Mouse (Mus musculus) intestine, embryonic 14.5 days (tissue): ENCODE results near the gene Npy2r. TPM values are rescaled to one million over a fixed set of nuclear protein-coding genes. Genes with fewer than 3 reads are reported as not detected.

Experiments
- ATAC-seq: fragments of 200-750 bp; cut with Nextera tagmentation; replicated peaks from 2 replicates; pipeline ENCODE4 v1.8.0; 2017; ENCODE audit warnings: low read depth, moderate number of reproducible peaks, moderate TSS enrichment, moderate library complexity; ENCODE audit not compliant: low FRiP score, low TSS enrichment
- DNase-seq: peaks from one replicate; pipeline ENCODE4 v3.0.0-alpha.2; 2018; ENCODE audit warnings: low spot score
- H3K27ac ChIP-seq: fragments of 300-500 bp; sonication (generic); 2 replicates; pipeline ENCODE4 v1.5.1; 2014; ENCODE audit warnings: low read depth, mild to moderate bottlenecking, control low read depth
- H3K27me3 ChIP-seq: fragments of 300-500 bp; sonication (generic); replicated peaks from 2 replicates; pipeline ENCODE4 v1.6.1; 2014; ENCODE audit warnings: low read length, control low read depth; ENCODE audit not compliant: control insufficient read depth, insufficient read depth
- H3K36me3 ChIP-seq: fragments of 300-500 bp; sonication (generic); 2 replicates; pipeline ENCODE4 v1.6.1; 2014; ENCODE audit warnings: low read length, control low read depth; ENCODE audit not compliant: control insufficient read depth, insufficient read depth
- H3K4me1 ChIP-seq: fragments of 300-500 bp; sonication (generic); replicated peaks from 2 replicates; pipeline ENCODE4 v1.6.1; 2014; ENCODE audit warnings: low read length, control low read depth, mixed read lengths; ENCODE audit not compliant: control insufficient read depth, insufficient read depth
- H3K4me2 ChIP-seq: fragments of 300-500 bp; sonication (generic); 2 replicates; pipeline ENCODE4 v1.6.1; 2014; ENCODE audit warnings: low read length
- H3K4me3 ChIP-seq: fragments of 300-500 bp; sonication (generic); 2 replicates; pipeline ENCODE4 v1.5.1; 2014; ENCODE audit warnings: low read depth, low read length, control low read depth, mixed read lengths
- H3K9ac ChIP-seq: fragments of 300-500 bp; sonication (generic); 2 replicates; pipeline ENCODE4 v1.6.1; 2014; ENCODE audit warnings: mild to moderate bottlenecking, low read length
- H3K9me3 ChIP-seq: fragments of 300-500 bp; sonication (generic); 2 replicates; pipeline ENCODE4 v1.6.1; 2016; ENCODE audit warnings: low read length, control low read depth; ENCODE audit not compliant: control insufficient read depth
- WGBS: fragments of 180-500 bp; shearing (Covaris S2); extraction: QIAGEN DNeasy Blood & Tissue Kit; methylation state at CpG from one replicate; pipeline ENCODE4 v1.1.7; 2014; 5-methylcytosine and 5-hydroxymethylcytosine counted together
- polyA plus RNA-seq: library from polyadenylated mRNA; unstranded; fragments of >200 nt; fragmentation: Nextera tagmentation; extraction: Ambion mirVana; gene quantifications from 2 replicates; pipeline ENCODE4 v1.2.1, GENCODE M21; 2014

Gene Npy2r
- polyA plus RNA-seq, 1 experiment from 2014 or later, result 1.5 TPM

DNA sequence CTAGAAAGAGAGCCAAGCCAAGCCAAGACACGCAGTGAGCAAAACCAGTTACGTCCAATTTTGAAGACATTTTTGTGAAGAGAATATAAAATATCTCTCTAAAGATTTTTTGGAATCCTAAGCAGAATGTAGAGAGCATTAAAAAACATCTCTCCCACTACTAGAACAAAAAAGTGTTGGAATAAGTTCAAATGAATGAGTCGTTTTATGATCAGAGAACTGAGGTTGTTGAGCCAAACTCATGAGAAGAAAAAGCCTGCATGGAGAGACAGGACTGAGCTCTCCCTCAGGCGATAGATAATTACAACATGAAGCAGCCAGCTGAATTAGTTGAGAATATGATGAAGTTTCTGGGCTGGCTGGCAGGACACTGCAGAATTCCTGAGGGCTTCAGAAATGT, 49.9 kb downstream of the Npy2r start:
- Histone ChIP-seq H3K36me3 (no peaks in the 10 kb centered on the region), H3K9ac (no peak overlapping the region), H3K4me3 (no peak overlapping the region), H3K27me3 (no peaks in the 10 kb centered on the region), H3K4me2 (no peak overlapping the region), H3K4me1 (no peaks in the 10 kb centered on the region), H3K9me3 (no peaks in the 10 kb centered on the region), H3K27ac (no peak overlapping the region)
- ATAC-seq (no peak), DNase-seq (no peak)
- 78% methylated on average over 4 of the region's 4 CpGs for WGBS

Other genes with a start within 250 kb of the Npy2r start
- 7.8 and 8.6 TPM in 2 replicates for gene Map9, start 190.0 kb downstream of the Npy2r start, polyA plus RNA-seq